Mouse (Mus musculus): ENCODE results near the gene Mst1. TPM values are rescaled to one million over a fixed set of nuclear protein-coding genes. Genes with fewer than 3 reads are reported as not detected.

Mst1 gene
- polyA plus RNA-seq, 1 experiment = 0.65 TPM

DNA sequence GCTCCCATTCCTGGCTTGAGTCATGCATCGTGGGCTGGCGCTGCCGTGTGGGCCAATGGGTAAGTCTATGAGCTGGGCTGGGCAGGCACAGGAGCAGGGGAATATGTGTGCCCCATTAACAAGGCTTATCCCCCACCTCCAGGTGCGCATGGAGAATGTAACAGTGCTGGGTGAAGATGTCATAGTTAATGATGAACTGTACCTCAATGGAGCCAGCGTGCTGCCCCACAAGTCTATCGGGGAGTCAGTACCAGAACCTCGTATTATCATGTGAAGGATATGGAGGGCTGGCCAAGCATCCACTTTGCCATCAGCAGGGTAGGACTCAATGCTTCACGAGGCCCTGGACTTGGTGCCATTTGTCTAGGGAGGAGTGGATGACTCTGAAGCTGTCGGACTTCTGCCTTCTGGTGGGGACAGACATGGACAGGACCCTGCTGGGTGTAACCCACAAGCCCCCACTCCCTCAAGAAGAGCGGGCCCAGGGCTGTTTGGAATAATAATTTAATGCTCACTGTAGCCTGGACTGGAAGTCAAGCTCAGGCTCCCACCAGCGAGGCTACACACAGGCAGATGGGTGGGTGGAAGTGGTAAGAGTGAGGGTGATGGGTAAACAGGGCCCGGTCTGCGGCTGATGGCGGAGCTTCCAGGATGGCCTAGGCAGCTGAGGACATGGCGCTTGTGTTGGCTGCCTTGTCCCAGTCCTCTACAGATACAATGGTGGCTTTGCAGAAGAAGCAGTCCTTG is 28.9 kb upstream of the Mst1 start:
- Histone ChIP-seq H3K79me2 (ENCODE audit: control insufficient read depth, insufficient read depth) (peaks cover 7% of the 10 kb centered on the region), H3K36me3 (ENCODE audit: control insufficient read depth, insufficient read depth) (peaks cover 3% of the 10 kb centered on the region), H3K4me2 (ENCODE audit: low read depth) (no peak overlapping the region), H3K4me3 (no peak overlapping the region), H3K27me3 (ENCODE audit: control insufficient read depth, insufficient read depth, insufficient read length) (no peaks in the 10 kb centered on the region), H3ac (ENCODE audit: control insufficient read depth, insufficient read length) (no peak overlapping the region)
- no peak for TF ChIP-seq USF1 (IDR thresholded peaks at IDR 0.05; ENCODE audit: low read depth)
- peak; percentile 52 for TF ChIP-seq POLR2AphosphoS2 (IDR thresholded peaks at IDR 0.05; ENCODE audit: insufficient read length, low read depth)
- TF ChIP-seq MYOG (IDR thresholded peaks at IDR 0.05; ENCODE audit: control insufficient read depth in 1 of 3, insufficient read depth in 1 of 3, insufficient read length in 2 of 3, low read depth in 2 of 3) = no peak
- TF ChIP-seq POLR2A (IDR thresholded peaks at IDR 0.05; ENCODE audit: insufficient read length, low read depth) = peak; percentile 35

DNA sequence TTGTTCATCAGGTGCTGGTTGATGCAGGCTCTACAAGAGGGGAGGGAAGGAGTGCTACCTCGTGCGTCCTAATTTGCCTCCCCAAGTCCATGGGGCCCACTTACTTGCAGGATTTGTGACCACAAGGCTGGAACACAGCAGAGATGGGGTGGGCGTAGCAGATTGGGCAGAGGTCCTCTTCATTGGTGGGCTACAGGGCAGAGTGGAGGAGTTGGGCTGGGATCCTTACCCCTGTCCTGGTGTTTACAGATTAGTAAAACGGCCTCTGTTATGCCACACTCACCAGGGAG is 28.4 kb upstream of the Mst1 start:
- Histone ChIP-seq H3K36me3 (ENCODE audit: control insufficient read depth, insufficient read depth) (peaks cover 3% of the 10 kb centered on the region), H3ac (ENCODE audit: control insufficient read depth, insufficient read length) (no peak overlapping the region), H3K79me2 (ENCODE audit: control insufficient read depth, insufficient read depth) (peaks cover 7% of the 10 kb centered on the region), H3K4me2 (ENCODE audit: low read depth) (no peak overlapping the region), H3K4me3 (no peak overlapping the region), H3K27me3 (ENCODE audit: control insufficient read depth, insufficient read depth, insufficient read length) (no peaks in the 10 kb centered on the region)
- TF ChIP-seq MYOG (IDR thresholded peaks at IDR 0.05; ENCODE audit: control insufficient read depth in 1 of 3, insufficient read depth in 1 of 3, insufficient read length in 2 of 3, low read depth in 2 of 3) = no peak
- no peak for TF ChIP-seq E2F4 (IDR thresholded peaks at IDR 0.05; ENCODE audit: insufficient read depth)
- TF ChIP-seq MYOD1 (IDR thresholded peaks at IDR 0.05; ENCODE audit: control insufficient read depth in 1 of 3, insufficient read length in 2 of 3, low read depth in 2 of 3) = no peak
- no peak for TF ChIP-seq POLR2A (IDR thresholded peaks at IDR 0.05; ENCODE audit: insufficient read length, low read depth)
- TF ChIP-seq USF1 (IDR thresholded peaks at IDR 0.05; ENCODE audit: low read depth) = no peak
- TF ChIP-seq MAX (IDR thresholded peaks at IDR 0.05; ENCODE audit: low read depth) = no peak
- no peak for TF ChIP-seq TCF12 (IDR thresholded peaks at IDR 0.05; ENCODE audit: insufficient read depth, poor library complexity, severe bottlenecking)
- no peak for TF ChIP-seq REST (IDR thresholded peaks at IDR 0.05; ENCODE audit: insufficient read depth, insufficient read length)
- no peak for TF ChIP-seq TCF3 (IDR thresholded peaks at IDR 0.05; ENCODE audit: insufficient read length, low read depth)
- no peak for TF ChIP-seq POLR2AphosphoS2 (IDR thresholded peaks at IDR 0.05; ENCODE audit: insufficient read length, low read depth)
- no peak for TF ChIP-seq CEBPB (IDR thresholded peaks at IDR 0.05; ENCODE audit: insufficient read depth, poor library complexity, severe bottlenecking)
- no peak for TF ChIP-seq SRF (IDR thresholded peaks at IDR 0.05; ENCODE audit: control insufficient read depth, insufficient read length, low read depth)

DNA sequence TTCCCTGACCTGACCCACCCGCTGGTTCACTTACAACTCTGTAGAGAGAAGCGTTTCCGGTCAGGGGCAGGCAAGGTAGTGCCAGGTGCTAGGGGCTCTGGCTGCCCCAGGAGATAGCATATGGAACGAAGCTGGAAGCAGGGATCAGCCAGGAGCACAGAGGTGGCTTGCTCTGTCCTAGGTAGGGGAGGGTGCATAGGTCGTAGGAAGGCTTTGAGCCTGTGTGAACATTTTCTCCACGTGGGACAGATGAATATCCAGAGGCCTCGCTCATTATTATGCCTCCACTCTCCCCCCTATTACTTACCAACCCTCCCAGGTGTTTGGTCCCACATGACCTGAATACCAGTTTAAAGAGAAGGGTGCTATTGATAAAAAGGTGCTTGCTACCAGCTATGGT is 27.8 kb upstream of the Mst1 start:
- TF ChIP-seq POLR2AphosphoS2 (IDR thresholded peaks at IDR 0.05; ENCODE audit: insufficient read length, low read depth) (peak; percentile 54), REST (IDR thresholded peaks at IDR 0.05; ENCODE audit: insufficient read depth, insufficient read length) (no peak)
- Histone ChIP-seq H3K4me2 (ENCODE audit: low read depth) (no peak overlapping the region), H3K36me3 (ENCODE audit: control insufficient read depth, insufficient read depth) (peaks cover 3% of the 10 kb centered on the region), H3ac (ENCODE audit: control insufficient read depth, insufficient read length) (no peak overlapping the region), H3K79me2 (ENCODE audit: control insufficient read depth, insufficient read depth) (peaks cover 7% of the 10 kb centered on the region), H3K4me3 (no peak overlapping the region), H3K27me3 (ENCODE audit: control insufficient read depth, insufficient read depth, insufficient read length) (no peaks in the 10 kb centered on the region)

DNA sequence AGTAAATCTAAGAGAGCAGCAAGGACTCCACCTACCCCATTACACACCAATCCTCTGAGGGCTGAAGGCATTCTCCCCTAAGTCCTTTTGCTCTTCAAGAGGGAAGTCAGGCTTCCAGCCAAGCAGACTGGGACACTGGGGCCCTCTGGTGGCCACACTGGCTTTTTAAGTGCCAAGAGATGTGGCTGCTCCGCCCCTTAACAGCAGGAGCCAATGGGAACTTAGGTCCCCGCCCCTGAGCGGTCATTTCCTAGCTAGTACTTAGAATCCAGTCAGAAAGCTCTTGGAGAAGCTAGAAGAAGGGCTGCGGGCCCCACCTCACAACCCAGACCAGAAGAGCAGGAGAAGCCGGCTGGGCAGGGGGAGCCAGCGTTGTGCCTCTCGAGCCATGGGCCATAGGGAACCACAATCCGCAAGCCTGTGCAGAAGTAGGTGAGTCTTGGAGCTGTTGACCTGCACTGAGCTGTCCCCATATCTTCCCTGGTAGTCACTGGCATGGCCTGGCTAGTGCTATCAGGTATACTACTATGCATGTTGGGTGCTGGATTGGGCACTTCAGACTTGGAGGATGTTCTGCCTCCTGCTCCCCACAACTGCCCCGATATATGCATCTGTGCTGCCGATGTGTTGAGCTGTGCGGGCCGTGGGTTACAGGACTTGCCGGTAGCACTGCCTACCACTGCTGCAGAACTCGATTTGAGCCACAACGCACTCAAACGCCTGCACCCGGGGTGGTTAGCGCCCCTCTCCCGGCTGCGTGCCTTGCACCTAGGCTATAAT is 27.2 kb upstream of the Mst1 start, which contains the start of gene Amigo3:
TSS of gene Amigo3 (plus strand) at position 275 of the 780 bp plus-strand sequence.
- TF ChIP-seq POLR2AphosphoS2 (IDR thresholded peaks at IDR 0.05; ENCODE audit: insufficient read length, low read depth) (peak; percentile 73), MYOG (IDR thresholded peaks at IDR 0.05; ENCODE audit: control insufficient read depth in 1 of 3, insufficient read depth in 1 of 3, insufficient read length in 2 of 3, low read depth in 2 of 3) (no peak), POLR2A (IDR thresholded peaks at IDR 0.05; ENCODE audit: insufficient read length, low read depth) (peak; percentile 20)
- H3K79me2 ChIP-seq (ENCODE audit: control insufficient read depth, insufficient read depth) = peaks cover 7% of the 10 kb centered on the region
- H3K36me3 ChIP-seq (ENCODE audit: control insufficient read depth, insufficient read depth) = peaks cover 6% of the 10 kb centered on the region
- H3K4me3 ChIP-seq = no peak within 1 kb of the TSS
- no peak within 1 kb of the TSS for H3ac ChIP-seq (ENCODE audit: control insufficient read depth, insufficient read length)
- H3K4me2 ChIP-seq (ENCODE audit: low read depth) = no peak within 1 kb of the TSS
- no peaks in the 10 kb centered on the region for H3K27me3 ChIP-seq (ENCODE audit: control insufficient read depth, insufficient read depth, insufficient read length)

DNA sequence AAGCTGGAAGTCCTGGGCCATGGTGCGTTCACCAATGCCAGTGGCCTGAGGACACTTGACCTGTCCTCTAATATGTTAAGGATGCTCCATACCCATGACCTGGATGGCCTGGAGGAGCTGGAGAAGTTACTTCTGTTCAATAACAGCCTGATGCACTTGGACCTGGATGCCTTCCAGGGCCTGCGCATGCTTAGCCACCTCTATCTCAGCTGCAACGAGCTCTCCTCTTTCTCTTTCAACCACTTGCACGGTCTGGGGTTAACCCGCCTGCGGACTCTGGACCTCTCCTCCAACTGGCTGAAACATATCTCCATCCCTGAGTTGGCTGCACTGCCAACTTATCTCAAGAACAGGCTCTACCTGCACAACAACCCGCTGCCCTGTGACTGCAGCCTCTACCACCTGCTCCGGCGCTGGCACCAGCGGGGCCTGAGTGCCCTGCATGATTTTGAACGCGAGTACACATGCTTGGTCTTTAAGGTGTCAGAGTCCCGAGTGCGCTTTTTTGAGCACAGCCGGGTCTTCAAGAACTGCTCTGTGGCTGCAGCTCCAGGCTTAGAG is 26.5 kb upstream of the Mst1 start:
- Histone ChIP-seq H3K36me3 (ENCODE audit: control insufficient read depth, insufficient read depth) (peaks cover 12% of the 10 kb centered on the region), H3ac (ENCODE audit: control insufficient read depth, insufficient read length) (no peak overlapping the region), H3K4me2 (ENCODE audit: low read depth) (no peak overlapping the region), H3K79me2 (ENCODE audit: control insufficient read depth, insufficient read depth) (peaks cover 7% of the 10 kb centered on the region), H3K27me3 (ENCODE audit: control insufficient read depth, insufficient read depth, insufficient read length) (no peaks in the 10 kb centered on the region), H3K4me3 (no peak overlapping the region)
- TF ChIP-seq E2F4 (IDR thresholded peaks at IDR 0.05; ENCODE audit: insufficient read depth) = no peak
- TF ChIP-seq TCF3 (IDR thresholded peaks at IDR 0.05; ENCODE audit: insufficient read length, low read depth) = no peak
- TF ChIP-seq POLR2AphosphoS2 (IDR thresholded peaks at IDR 0.05; ENCODE audit: insufficient read length, low read depth) = no peak
- no peak for TF ChIP-seq MAX (IDR thresholded peaks at IDR 0.05; ENCODE audit: low read depth)
- TF ChIP-seq CEBPB (IDR thresholded peaks at IDR 0.05; ENCODE audit: insufficient read depth, poor library complexity, severe bottlenecking) = no peak
- TF ChIP-seq POLR2A (IDR thresholded peaks at IDR 0.05; ENCODE audit: insufficient read length, low read depth) = no peak
- TF ChIP-seq REST (IDR thresholded peaks at IDR 0.05; ENCODE audit: insufficient read depth, insufficient read length) = no peak
- TF ChIP-seq TCF12 (IDR thresholded peaks at IDR 0.05; ENCODE audit: insufficient read depth, poor library complexity, severe bottlenecking) = no peak
- TF ChIP-seq MYOD1 (IDR thresholded peaks at IDR 0.05; ENCODE audit: control insufficient read depth in 1 of 3, insufficient read length in 2 of 3, low read depth in 2 of 3) = no peak
- TF ChIP-seq MYOG (IDR thresholded peaks at IDR 0.05; ENCODE audit: control insufficient read depth in 1 of 3, insufficient read depth in 1 of 3, insufficient read length in 2 of 3, low read depth in 2 of 3) = no peak
- TF ChIP-seq SRF (IDR thresholded peaks at IDR 0.05; ENCODE audit: control insufficient read depth, insufficient read length, low read depth) = no peak
